Mouse (Mus musculus): Measurements from ENCODE around the gene Ift57. TPM values are rescaled to one million over a fixed set of nuclear protein-coding genes. Genes with fewer than 3 reads are reported as not detected.

Ift57 gene
- 10 to 100 TPM; 57.1 to 61.2 TPM for total RNA-seq (2021)
- long read RNA-seq, experiment 1, transcript Ift57-201 (11 exons, 2,601 nt): major isoform, 104 of 116 reads
- long read RNA-seq, experiment 1, partial matches to known transcripts: 6 of 116 reads
- long read RNA-seq, experiment 1, other reads (novel, unspliced or antisense): 6 of 116 reads
- long read RNA-seq, experiment 2, transcript Ift57-201 (11 exons, 2,601 nt): major isoform, 63 of 80 reads
- long read RNA-seq, experiment 2, partial matches to known transcripts: 8 of 80 reads
- long read RNA-seq, experiment 2, other reads (novel, unspliced or antisense): 9 of 80 reads

- intact Hi-C loops (cut with DNase I): no loop called here
These were observed at the start of gene Ift57 for GRCm38 (mm10) chr16:49698620-49699525. TSS of gene Ift57 (plus strand) at chr16:49699233.

GRCm38 (mm10) chr16:49657182-49657581 lies 41.9 kb upstream of the Ift57 start:
- intact Hi-C loops (cut with DNase I): no loop called here
- DNase-seq (ENCODE audit: low spot score in 2 of 2): no peak

More at GRCm38 (mm10) chr16:49698620-49699525, at the start of gene Ift57:
- DNase-seq (ENCODE audit: low spot score in 2 of 2): peak; percentile 99

GRCm38 (mm10) chr16:49658029-49658428 lies 41.0 kb upstream of the Ift57 start:
- intact Hi-C loops (cut with DNase I): no loop called here
- no peak for DNase-seq (ENCODE audit: low spot score in 2 of 2)

GRCm38 (mm10) chr16:49659131-49659530 lies 39.9 kb upstream of the Ift57 start:
- no peak for DNase-seq (ENCODE audit: low spot score in 2 of 2)
- intact Hi-C loops (cut with DNase I): no loop called here

GRCm38 (mm10) chr16:49660111-49660510 lies 38.9 kb upstream of the Ift57 start:
- DNase-seq (ENCODE audit: low spot score in 2 of 2): no peak
- intact Hi-C loops (cut with DNase I): no loop called here

GRCm38 (mm10) chr16:49662201-49662600 lies 36.8 kb upstream of the Ift57 start:
- intact Hi-C loops (cut with DNase I): no loop called here
- no peak for DNase-seq (ENCODE audit: low spot score in 2 of 2)

- intact Hi-C loops (cut with DNase I): no loop called here
- DNase-seq (ENCODE audit: low spot score in 2 of 2): no peak
These were observed 34.4 kb upstream of the Ift57 start for GRCm38 (mm10) chr16:49664677-49665076.

GRCm38 (mm10) chr16:49679666-49680065 lies 19.4 kb upstream of the Ift57 start:
- intact Hi-C loops (cut with DNase I): no loop called here
- DNase-seq (ENCODE audit: low spot score in 2 of 2): no peak

GRCm38 (mm10) chr16:49684961-49685360 lies 14.1 kb upstream of the Ift57 start:
- intact Hi-C loops (cut with DNase I): no loop called here
- DNase-seq (ENCODE audit: low spot score in 2 of 2): no peak

- DNase-seq (ENCODE audit: low spot score in 2 of 2): no peak
- intact Hi-C loops (cut with DNase I): loop anchor here (5.0 kb wide), 1 partner anchor 157 kb away; no protein-coding TSS in a partner anchor
These were observed 788 bp downstream of the Ift57 start for GRCm38 (mm10) chr16:49699821-49700220.

GRCm38 (mm10) chr16:49708074-49708473 lies 9.0 kb downstream of the Ift57 start:
- intact Hi-C loops (cut with DNase I): no loop called here
- no peak for DNase-seq (ENCODE audit: low spot score in 2 of 2)

- DNase-seq (ENCODE audit: low spot score in 2 of 2): no peak
- intact Hi-C loops (cut with DNase I): no loop called here
These were observed 11.2 kb downstream of the Ift57 start for GRCm38 (mm10) chr16:49710188-49710587.

GRCm38 (mm10) chr16:49713302-49713701 lies 14.3 kb downstream of the Ift57 start:
- intact Hi-C loops (cut with DNase I): no loop called here
- DNase-seq (ENCODE audit: low spot score in 2 of 2): no peak

GRCm38 (mm10) chr16:49720671-49721070 lies 21.6 kb downstream of the Ift57 start:
- DNase-seq (ENCODE audit: low spot score in 2 of 2): peak in 1 of 2 experiments; percentile 25
- intact Hi-C loops (cut with DNase I): loop anchor here (5.0 kb wide), 1 partner anchor 137 kb away; no protein-coding TSS in a partner anchor

GRCm38 (mm10) chr16:49721678-49722077 lies 22.6 kb downstream of the Ift57 start:
- intact Hi-C loops (cut with DNase I): loop anchor here (5.0 kb wide), 1 partner anchor 136 kb away; no protein-coding TSS in a partner anchor
- no peak for DNase-seq (ENCODE audit: low spot score in 2 of 2)

GRCm38 (mm10) chr16:49723222-49723621 lies 24.2 kb downstream of the Ift57 start:
- no peak for DNase-seq (ENCODE audit: low spot score in 2 of 2)
- intact Hi-C loops (cut with DNase I): loop anchor here (5.0 kb wide), 1 partner anchor 134 kb away; no protein-coding TSS in a partner anchor

GRCm38 (mm10) chr16:49724232-49724631 lies 25.2 kb downstream of the Ift57 start:
- intact Hi-C loops (cut with DNase I): loop anchor here (5.0 kb wide), 1 partner anchor 133 kb away; no protein-coding TSS in a partner anchor
- DNase-seq (ENCODE audit: low spot score in 2 of 2): no peak

GRCm38 (mm10) chr16:49724931-49725330 lies 25.9 kb downstream of the Ift57 start:
- intact Hi-C loops (cut with DNase I): loop anchor here (5.0 kb wide), 1 partner anchor 132 kb away; no protein-coding TSS in a partner anchor
- DNase-seq (ENCODE audit: low spot score in 2 of 2): no peak

GRCm38 (mm10) chr16:49725446-49725845 lies 26.4 kb downstream of the Ift57 start:
- intact Hi-C loops (cut with DNase I): no loop called here
- DNase-seq (ENCODE audit: low spot score in 2 of 2): peak in 1 of 2 experiments; percentile 31

- DNase-seq (ENCODE audit: low spot score in 2 of 2): no peak
- intact Hi-C loops (cut with DNase I): no loop called here
These were observed 27.2 kb downstream of the Ift57 start for GRCm38 (mm10) chr16:49726216-49726615.

All from left cerebral cortex, postnatal 14 days (tissue).